In genomic region chr9:103512257-103512656, GRCm38 (mm10) we compare ENCODE assay signal across 28 mouse cellular contexts. TPM values are rescaled to one million over a fixed set of nuclear protein-coding genes. Genes with fewer than 3 reads are reported as not detected.
DNase-seq lines count a peak whose midpoint lies in the region; ATAC-seq and TF ChIP-seq lines count a peak whose summit lies in the region.
"Had no signal": no experiment of that assay in that cellular context is flagged by ENCODE, and none has a peak within 500 bp of the region (broad histone marks: within the 10 kb centered on the region; RNA-seq: fewer than 3 reads in every experiment).

No protein-coding gene starts in this region.

- H3K4me1 ChIP-seq in hindbrain, embryonic 10.5 days (replicated peaks) = peaks cover 15% of the 10 kb centered on the region
- H3K4me1 ChIP-seq in hindbrain, embryonic 11.5 days (replicated peaks; ENCODE audit: control insufficient read depth, insufficient read depth, low read length) = 0 out of 2 replicates have a peak, but pooled peaks cover 5% of the 10 kb centered on the region
- H3K4me1 ChIP-seq in kidney, embryonic 15.5 days = peaks cover 19% of the 10 kb centered on the region
- H3K4me1 ChIP-seq in kidney, postnatal 0 days (replicated peaks; ENCODE audit: insufficient read depth, low read length) = no peaks in the 10 kb centered on the region
- H3K4me1 ChIP-seq in kidney, adult 2 months (ENCODE audit: control insufficient read depth, insufficient read depth, low read length) = no peaks in the 10 kb centered on the region
- H3K4me1 ChIP-seq: embryonic facial prominence, embryonic 15.5 days had no signal

- no peak overlapping the region for H3K9ac ChIP-seq in hindbrain, embryonic 11.5 days (ENCODE audit: low read depth, low read length)
- no peak overlapping the region for H3K9ac ChIP-seq in kidney, embryonic 15.5 days
- no peak overlapping the region for H3K9ac ChIP-seq in kidney, postnatal 0 days (ENCODE audit: low read depth, low read length)
- H3K9ac ChIP-seq: embryonic facial prominence, embryonic 13.5 days; embryonic facial prominence, embryonic 15.5 days; forebrain, embryonic 12.5 days had no signal

- 0 out of 2 replicates have a peak overlapping the region, but pooled peaks have one; percentile 23 for H3K27ac ChIP-seq in hindbrain, embryonic 10.5 days
- no peak overlapping the region for H3K27ac ChIP-seq in hindbrain, embryonic 11.5 days (ENCODE audit: low read depth, low read length)
- H3K27ac ChIP-seq in kidney, embryonic 15.5 days = no peak overlapping the region
- H3K27ac ChIP-seq in kidney, postnatal 0 days = no peak overlapping the region
- no peak overlapping the region for H3K27ac ChIP-seq in kidney, adult 2 months (ENCODE audit: insufficient read depth, low read depth, low read length)
- H3K27ac ChIP-seq: embryonic facial prominence, embryonic 13.5 days; embryonic facial prominence, embryonic 15.5 days; forebrain, embryonic 10.5 days; forebrain, embryonic 12.5 days had no signal

- H3K27me3 ChIP-seq in hindbrain, embryonic 10.5 days (ENCODE audit: insufficient read depth, poor library complexity, severe bottlenecking) = no peaks in the 10 kb centered on the region
- no peaks in the 10 kb centered on the region for H3K27me3 ChIP-seq in hindbrain, embryonic 11.5 days (ENCODE audit: control insufficient read depth, insufficient read depth, low read length)
- H3K27me3 ChIP-seq in kidney, embryonic 15.5 days = no peaks in the 10 kb centered on the region
- H3K27me3 ChIP-seq in kidney, postnatal 0 days (ENCODE audit: insufficient read depth, low read length) = no peaks in the 10 kb centered on the region
- H3K27me3 ChIP-seq in kidney, adult 2 months (replicated peaks; ENCODE audit: control insufficient read depth, insufficient read depth, low read length) = no peaks in the 10 kb centered on the region
- H3K27me3 ChIP-seq: embryonic facial prominence, embryonic 13.5 days; embryonic facial prominence, embryonic 15.5 days; forebrain, embryonic 12.5 days; Patski had no signal

- no peak overlapping the region for H3K4me2 ChIP-seq in hindbrain, embryonic 11.5 days (replicated peaks; ENCODE audit: low read depth, low read length)
- no peak overlapping the region for H3K4me2 ChIP-seq in kidney, embryonic 15.5 days
- no peak overlapping the region for H3K4me2 ChIP-seq in kidney, postnatal 0 days (ENCODE audit: low read length)
- H3K4me2 ChIP-seq: embryonic facial prominence, embryonic 13.5 days; embryonic facial prominence, embryonic 15.5 days; forebrain, embryonic 12.5 days had no signal

- H3K9me3 ChIP-seq in hindbrain, embryonic 10.5 days = no peaks in the 10 kb centered on the region
- no peaks in the 10 kb centered on the region for H3K9me3 ChIP-seq in hindbrain, embryonic 11.5 days (ENCODE audit: control insufficient read depth, low read length)
- no peaks in the 10 kb centered on the region for H3K9me3 ChIP-seq in kidney, embryonic 15.5 days (replicated peaks)
- H3K9me3 ChIP-seq in kidney, postnatal 0 days (replicated peaks; ENCODE audit: low read length) = no peaks in the 10 kb centered on the region
- H3K9me3 ChIP-seq: embryonic facial prominence, embryonic 13.5 days; embryonic facial prominence, embryonic 15.5 days; forebrain, embryonic 10.5 days; forebrain, embryonic 12.5 days had no signal

- no peak overlapping the region for H3K4me3 ChIP-seq in hindbrain, embryonic 10.5 days
- no peak overlapping the region for H3K4me3 ChIP-seq in hindbrain, embryonic 11.5 days (ENCODE audit: low read depth, low read length)
- H3K4me3 ChIP-seq in kidney, embryonic 15.5 days (replicated peaks) = no peak overlapping the region
- no peak overlapping the region for H3K4me3 ChIP-seq in kidney, postnatal 0 days (replicated peaks; ENCODE audit: low read depth, low read length)
- H3K4me3 ChIP-seq in kidney, adult 2 months (ENCODE audit: insufficient read depth, low read depth, low read length) = no peak overlapping the region
- H3K4me3 ChIP-seq: embryonic facial prominence, embryonic 13.5 days; embryonic facial prominence, embryonic 15.5 days; erythroblast, embryonic 14.5 days; forebrain, embryonic 10.5 days; forebrain, embryonic 12.5 days had no signal

- no peak for ATAC-seq in hindbrain, embryonic 11.5 days (ENCODE audit: low FRiP score)
- peak; percentile 61 for ATAC-seq in kidney, embryonic 15.5 days (replicated peaks; ENCODE audit: low FRiP score)
- ATAC-seq in kidney, postnatal 0 days (replicated peaks; ENCODE audit: low FRiP score, low read depth) = no peak
- ATAC-seq: CD4-positive, CD25-positive, alpha-beta regulatory T cell, adult 4 months; forebrain, embryonic 14.5 days; forebrain, embryonic 16.5 days; Patski had no signal

- TF ChIP-seq POLR2A in kidney, adult 2 months (IDR thresholded peaks at IDR 0.05; ENCODE audit: low read depth, low read length) = no peak

- peak; percentile 35 for DNase-seq in adrenal gland, adult 2 months
- DNase-seq in adrenal gland, postnatal 10 days = no peak
- DNase-seq in hindbrain, embryonic 10.5 days (ENCODE audit: low spot score) = no peak
- no peak for DNase-seq in hindbrain, embryonic 11.5 days (ENCODE audit: low spot score)
- no peak for DNase-seq in kidney, postnatal 4 days
- DNase-seq in kidney, postnatal 0 days (ENCODE audit: low spot score) = peak; percentile 46
- no peak for DNase-seq in kidney, adult 2 months
- DNase-seq: adrenal gland, postnatal 25 days; B cell, adult 2 months; cerebellum, adult 11 months; cerebellum, adult 18-20 months; cerebellum, adult 8-10 months; cerebellum, adult 9-11 months; cerebellum, postnatal 14 days; cerebellum, postnatal 36 days; embryo, embryonic 11 days had no signal

- no peak for TF ChIP-seq CTCF in kidney, postnatal 0 days (IDR thresholded peaks at IDR 0.05; ENCODE audit: low read depth)
- TF ChIP-seq CTCF in kidney, adult 2 months (conservative IDR thresholded peaks at IDR 0.05; ENCODE audit: insufficient read depth, insufficient read length, low read depth, low read length) = no peak

- 56% methylated on average over 6 of the region's 6 CpGs for WGBS in hindbrain, embryonic 10.5 days
- WGBS in hindbrain, embryonic 11.5 days = 62% methylated on average over 6 of the region's 6 CpGs
- 30% methylated on average over 6 of the region's 6 CpGs for WGBS in kidney, embryonic 15.5 days
- 43% methylated on average over 6 of the region's 6 CpGs for WGBS in kidney, postnatal 0 days
- WGBS in kidney, adult 2 months = 46% methylated on average over 6 of the region's 6 CpGs

- H3K36me3 ChIP-seq in hindbrain, embryonic 10.5 days = no peaks in the 10 kb centered on the region
- H3K36me3 ChIP-seq in hindbrain, embryonic 11.5 days (ENCODE audit: control insufficient read depth, insufficient read depth, low read length) = no peaks in the 10 kb centered on the region
- H3K36me3 ChIP-seq in kidney, embryonic 15.5 days = no peaks in the 10 kb centered on the region
- H3K36me3 ChIP-seq in kidney, postnatal 0 days (ENCODE audit: insufficient read depth, low read length) = no peaks in the 10 kb centered on the region
- no peaks in the 10 kb centered on the region for H3K36me3 ChIP-seq in kidney, adult 2 months (ENCODE audit: control insufficient read depth, insufficient read depth, low read length)
- H3K36me3 ChIP-seq: embryonic facial prominence, embryonic 13.5 days; embryonic facial prominence, embryonic 15.5 days; forebrain, embryonic 10.5 days; forebrain, embryonic 12.5 days; G1E had no signal

RNA-seq across cellular contexts. Expression of gene Bfsp2, which starts 32.0 kb away (rescaled TPM):
- total RNA-seq in adrenal gland, adult 2 months (2021) = not detected
- polyA plus RNA-seq in adrenal gland, adult 2 months (2012; rRNA removed) = not detected in 2 replicates
- under 1 TPM; 0.55 to 0.60 TPM for total RNA-seq in adrenal gland, postnatal 10 days (2021)
- polyA plus RNA-seq in hindbrain, embryonic 10.5 days (2016; fragmentation: Nextera tagmentation; extraction: Ambion mirVana) = 0.90 and 2.5 TPM in 2 replicates
- 0.54 and 2.1 TPM in 2 replicates for polyA plus RNA-seq in hindbrain, embryonic 11.5 days (2014; fragmentation: Nextera tagmentation; extraction: Ambion mirVana)
- 0.27 and 0.37 TPM in 2 replicates for polyA plus RNA-seq in kidney, embryonic 15.5 days (2015; fragmentation: Nextera tagmentation; extraction: Ambion mirVana)
- 0.61 and 0.96 TPM in 2 replicates for polyA plus RNA-seq in kidney, postnatal 0 days (2015; fragmentation: Nextera tagmentation; extraction: Ambion mirVana)
- 0.14 and 0.56 TPM in 2 replicates for polyA plus RNA-seq in kidney, adult 2 months (2012; rRNA removed)
- total RNA-seq: adrenal gland, postnatal 25 days; adrenal gland, postnatal 4 days; G1E had no signal
- polyA plus RNA-seq: G1E, Patski had no signal

Comparison
In these comparisons a context has a peak if more than half of its experiments do, and no peak if none do; other contexts are left out.
1. DNase-seq: peak in adrenal gland, adult 2 months (single experiment) and kidney, postnatal 0 days (single experiment); none in adrenal gland, postnatal 10 days (single experiment), hindbrain, embryonic 10.5 days (single experiment), hindbrain, embryonic 11.5 days (single experiment), kidney, postnatal 4 days (0 of 2) and kidney, adult 2 months (single experiment).